Mouse (Mus musculus): Measurements from ENCODE around the gene Hprt.

Gene Hprt

GRCm38 (mm10) chrX:53041006-53041405 is 53.1 kb downstream of the Hprt start:
- in situ Hi-C loops (cut with MboI, MseI), result no loop called here

- in situ Hi-C loops (cut with MboI, MseI), result no loop called here
These were observed 57.4 kb downstream of the Hprt start for GRCm38 (mm10) chrX:53045187-53045903.

- in situ Hi-C loops (cut with MboI, MseI), result no loop called here
These were observed 58.1 kb downstream of the Hprt start for GRCm38 (mm10) chrX:53046033-53046432.

- in situ Hi-C loops (cut with MboI, MseI), result no loop called here
These were observed 59.0 kb downstream of the Hprt start for GRCm38 (mm10) chrX:53046911-53047310.

- in situ Hi-C loops (cut with MboI, MseI), result no loop called here
These were observed 61.3 kb downstream of the Hprt start for GRCm38 (mm10) chrX:53049196-53049595.

- in situ Hi-C loops (cut with MboI, MseI), result no loop called here
These were observed 62.4 kb downstream of the Hprt start for GRCm38 (mm10) chrX:53050353-53050752.

GRCm38 (mm10) chrX:53052652-53053500 is 64.9 kb downstream of the Hprt start:
- in situ Hi-C loops (cut with MboI, MseI), result no loop called here

GRCm38 (mm10) chrX:53053885-53054284 is 65.9 kb downstream of the Hprt start:
- in situ Hi-C loops (cut with MboI, MseI), result no loop called here

- in situ Hi-C loops (cut with MboI, MseI), result no loop called here
These were observed 67.8 kb downstream of the Hprt start for GRCm38 (mm10) chrX:53055771-53056170.

GRCm38 (mm10) chrX:53056627-53057026 is 68.7 kb downstream of the Hprt start:
- in situ Hi-C loops (cut with MboI, MseI), result no loop called here

GRCm38 (mm10) chrX:53057054-53057759 is 69.3 kb downstream of the Hprt start:
- in situ Hi-C loops (cut with MboI, MseI), result no loop called here

- in situ Hi-C loops (cut with MboI, MseI), result no loop called here
These were observed 69.8 kb downstream of the Hprt start for GRCm38 (mm10) chrX:53057760-53058090.

- in situ Hi-C loops (cut with MboI, MseI), result no loop called here
These were observed 70.7 kb downstream of the Hprt start for GRCm38 (mm10) chrX:53058459-53059280.

GRCm38 (mm10) chrX:53059426-53060007 is 71.6 kb downstream of the Hprt start:
- in situ Hi-C loops (cut with MboI, MseI), result no loop called here

- in situ Hi-C loops (cut with MboI, MseI), result no loop called here
These were observed 76.5 kb downstream of the Hprt start for GRCm38 (mm10) chrX:53064406-53064805.
